Mouse (Mus musculus): ENCODE results near the gene Naa16. TPM values are rescaled to one million over a fixed set of nuclear protein-coding genes. Genes with fewer than 3 reads are reported as not detected.

The Naa16 gene
- polyA plus RNA-seq, 1 experiment from 2014 or later, result 45.9 TPM

- H3K4me2 ChIP-seq, result no peak overlapping the region
- no peak overlapping the region for H3K27ac ChIP-seq
- H3K4me1 ChIP-seq, result peaks cover 4% of the 10 kb centered on the region; the same call in 1 of the 2 replicates
- no peaks in the 10 kb centered on the region for H3K9me3 ChIP-seq
- WGBS, result 56% methylated on average over 5 of the region's 5 CpGs
- no peak for ATAC-seq (ENCODE audit: borderline replicate concordance, extremely low read depth, low FRiP score, low TSS enrichment)
- no peak overlapping the region for H3K9ac ChIP-seq
- no peaks in the 10 kb centered on the region for H3K36me3 ChIP-seq
- no peaks in the 10 kb centered on the region for H3K27me3 ChIP-seq
- no peak overlapping the region for H3K4me3 ChIP-seq
These were observed 82.7 kb downstream of the Naa16 start for GRCm38 (mm10) chr14:79307908-79308307.

DNA sequence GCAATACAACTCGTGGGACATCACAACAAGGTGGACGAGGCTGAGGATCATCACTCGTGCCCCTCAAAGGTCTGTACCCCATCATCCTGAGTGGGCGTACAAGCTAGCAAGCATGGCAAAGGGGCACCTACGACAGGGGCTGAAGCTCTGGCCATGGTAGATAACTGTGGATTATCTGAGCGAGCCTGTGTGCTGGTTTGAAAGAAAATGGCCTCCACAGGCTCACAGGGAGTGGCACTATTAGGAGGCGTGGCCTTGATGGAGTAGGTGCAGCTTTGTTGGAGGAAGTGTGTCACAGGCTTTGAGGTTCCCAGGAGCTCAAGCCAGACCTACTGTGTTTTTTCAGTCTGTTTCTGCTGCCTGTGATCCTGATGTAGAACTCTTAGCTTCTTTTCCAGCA lies 83.4 kb downstream of the Naa16 start:
- Histone ChIP-seq H3K9me3 (no peaks in the 10 kb centered on the region), H3K4me3 (no peak overlapping the region), H3K27me3 (no peaks in the 10 kb centered on the region; the same call in 1 of the 2 replicates), H3K27ac (no peak overlapping the region), H3K4me1 (no peaks in the 10 kb centered on the region), H3K36me3 (no peaks in the 10 kb centered on the region), H3K9ac (no peak overlapping the region), H3K4me2 (no peak overlapping the region)
- no peak for ATAC-seq (ENCODE audit: borderline replicate concordance, extremely low read depth, low FRiP score, low TSS enrichment)
- WGBS, result 85% methylated on average over 7 of the region's 7 CpGs

- no peaks in the 10 kb centered on the region for H3K36me3 ChIP-seq
- no peaks in the 10 kb centered on the region for H3K9me3 ChIP-seq
- ATAC-seq (ENCODE audit: borderline replicate concordance, extremely low read depth, low FRiP score, low TSS enrichment), result no peak
- WGBS, result 83% methylated on average over 6 of the region's 6 CpGs
- H3K4me3 ChIP-seq, result no peak overlapping the region
- H3K4me1 ChIP-seq, result peaks cover 11% of the 10 kb centered on the region
- H3K4me2 ChIP-seq, result no peak overlapping the region
- no peak overlapping the region for H3K9ac ChIP-seq
- H3K27me3 ChIP-seq, result no peaks in the 10 kb centered on the region; the same call in 1 of the 2 replicates
- H3K27ac ChIP-seq, result no peak overlapping the region
These were observed 85.6 kb downstream of the Naa16 start for GRCm38 (mm10) chr14:79304873-79305464.

- no peaks in the 10 kb centered on the region for H3K9me3 ChIP-seq
- H3K4me3 ChIP-seq, result no peak overlapping the region
- ATAC-seq (ENCODE audit: borderline replicate concordance, extremely low read depth, low FRiP score, low TSS enrichment), result no peak
- H3K4me2 ChIP-seq, result no peak overlapping the region
- no peaks in the 10 kb centered on the region for H3K36me3 ChIP-seq
- WGBS, result 77% methylated on average over 2 of the region's 2 CpGs
- H3K4me1 ChIP-seq, result peaks cover 18% of the 10 kb centered on the region
- no peak overlapping the region for H3K27ac ChIP-seq
- no peak overlapping the region for H3K9ac ChIP-seq
- H3K27me3 ChIP-seq, result peaks cover 8% of the 10 kb centered on the region; the same call in 1 of the 2 replicates
These were observed 87.4 kb downstream of the Naa16 start for GRCm38 (mm10) chr14:79303150-79303549.

DNA sequence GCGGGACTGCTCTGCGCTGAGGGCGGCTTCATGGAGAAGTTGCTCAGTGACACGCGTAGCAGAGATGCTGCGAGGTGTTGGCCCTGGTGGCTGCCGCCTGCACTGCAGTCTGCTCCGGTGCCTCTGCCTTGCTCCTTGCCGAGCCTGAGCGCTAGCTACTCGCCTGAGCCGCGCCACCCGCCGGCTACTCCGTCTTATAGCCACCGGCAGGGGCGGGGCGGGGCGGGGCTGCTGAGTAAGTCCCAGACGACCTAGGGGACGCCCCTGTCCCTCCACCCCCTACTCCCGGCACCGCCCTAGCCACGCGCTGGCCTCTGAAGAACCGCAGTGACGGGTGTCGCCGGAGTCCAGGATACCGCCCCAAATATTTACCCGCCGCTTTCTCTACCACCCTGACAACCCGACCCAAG lies 89.1 kb downstream of the Naa16 start, which contains the start of gene Rgcc:
TSS of gene Rgcc (minus strand) at position 180 of the 410 bp plus-strand sequence.
- Histone ChIP-seq H3K36me3 (no peaks in the 10 kb centered on the region), H3K9ac (peak within 1 kb of the TSS; percentile 67), H3K27me3 (peaks cover 8% of the 10 kb centered on the region; the same call in 1 of the 2 replicates), H3K4me2 (peak within 1 kb of the TSS; percentile 99), H3K27ac (no peak within 1 kb of the TSS; the same call in 1 of the 2 replicates), H3K9me3 (no peaks in the 10 kb centered on the region), H3K4me3 (peak within 1 kb of the TSS; percentile 67), H3K4me1 (peaks cover 23% of the 10 kb centered on the region)
- under 1% methylated on average over 31 of the region's 34 CpGs for WGBS
- ATAC-seq (ENCODE audit: borderline replicate concordance, extremely low read depth, low FRiP score, low TSS enrichment), result peak; percentile 96

DNA sequence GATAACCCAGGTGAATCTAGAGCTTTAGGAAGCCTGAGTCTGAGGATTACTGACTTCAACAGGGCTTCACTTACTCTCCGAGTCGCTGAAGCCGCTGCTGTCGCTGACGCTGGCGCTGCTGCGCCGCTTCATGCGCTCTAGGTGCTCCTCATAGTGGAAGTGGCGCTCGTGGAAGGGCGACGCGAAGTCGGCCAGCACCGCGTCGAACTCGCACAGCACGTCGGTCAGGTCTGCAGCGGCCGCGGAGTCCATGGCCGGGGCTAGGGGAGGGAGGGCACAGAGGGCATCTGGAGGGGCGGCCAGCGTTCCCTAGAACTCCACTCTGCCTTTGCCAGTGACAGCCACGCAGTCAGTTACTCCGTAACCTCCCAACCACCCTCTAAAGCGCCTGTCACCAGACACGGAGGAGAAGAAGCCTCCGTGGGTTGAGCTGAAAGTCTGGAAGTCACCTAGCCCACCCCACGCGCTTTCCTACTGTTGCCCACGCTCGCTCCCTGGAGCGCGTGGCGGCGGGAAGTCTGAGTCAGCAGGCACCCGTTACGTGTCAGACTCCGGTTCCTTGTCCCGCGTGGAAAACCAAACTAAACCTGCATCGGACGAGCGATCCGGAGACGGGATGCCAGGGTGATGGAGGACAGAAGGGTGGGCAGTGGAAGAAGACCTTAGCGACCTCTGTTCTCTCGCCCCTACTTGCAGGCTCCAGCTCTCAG lies 89.8 kb downstream of the Naa16 start:
- peak; percentile 12 for ATAC-seq (ENCODE audit: borderline replicate concordance, extremely low read depth, low FRiP score, low TSS enrichment)
- 1% methylated on average over 51 of the region's 52 CpGs for WGBS
- peak overlapping the region; percentile 99 for H3K4me2 ChIP-seq
- no peak overlapping the region; the same call in 1 of the 2 replicates for H3K27ac ChIP-seq
- peak overlapping the region; percentile 67 for H3K9ac ChIP-seq
- H3K4me1 ChIP-seq, result peaks cover 23% of the 10 kb centered on the region
- H3K36me3 ChIP-seq, result no peaks in the 10 kb centered on the region
- H3K4me3 ChIP-seq, result peak overlapping the region; percentile 67
- H3K9me3 ChIP-seq, result no peaks in the 10 kb centered on the region
- H3K27me3 ChIP-seq, result peaks cover 8% of the 10 kb centered on the region; the same call in 1 of the 2 replicates

- Histone ChIP-seq H3K9me3 (no peaks in the 10 kb centered on the region), H3K4me3 (peak overlapping the region; percentile 67), H3K27ac (peak overlapping the region; percentile 71), H3K27me3 (peaks cover 8% of the 10 kb centered on the region; the same call in 1 of the 2 replicates), H3K9ac (peak overlapping the region; percentile 67; the same call in 1 of the 2 replicates), H3K36me3 (no peaks in the 10 kb centered on the region), H3K4me2 (peak overlapping the region; percentile 99), H3K4me1 (peaks cover 23% of the 10 kb centered on the region)
- no peak for ATAC-seq (ENCODE audit: borderline replicate concordance, extremely low read depth, low FRiP score, low TSS enrichment)
- 17% methylated on average over 6 of the region's 6 CpGs for WGBS
These were observed 90.8 kb downstream of the Naa16 start for GRCm38 (mm10) chr14:79299796-79300195.

DNA sequence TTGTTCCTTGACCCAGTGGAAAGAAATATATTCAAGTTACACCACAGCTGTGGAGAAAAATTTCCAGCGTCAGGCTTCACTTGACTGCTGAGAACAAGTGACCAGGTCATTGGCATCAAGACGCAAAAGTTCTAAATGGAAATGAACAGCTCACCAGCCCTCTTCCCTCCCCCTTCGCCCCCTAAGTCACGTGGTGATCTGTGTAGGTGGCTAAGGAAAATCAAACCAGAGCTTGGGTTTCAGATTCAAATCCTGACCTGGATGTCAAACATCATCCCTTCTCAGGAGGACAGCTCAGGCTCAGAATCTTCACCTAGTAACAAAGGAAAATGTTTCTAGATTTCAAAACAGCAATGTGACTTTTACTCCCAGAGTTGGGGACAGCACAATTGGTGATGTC lies 91.3 kb downstream of the Naa16 start:
- H3K36me3 ChIP-seq, result no peaks in the 10 kb centered on the region
- H3K9me3 ChIP-seq, result no peaks in the 10 kb centered on the region
- H3K27me3 ChIP-seq, result peaks cover 8% of the 10 kb centered on the region; the same call in 1 of the 2 replicates
- no peak for ATAC-seq (ENCODE audit: borderline replicate concordance, extremely low read depth, low FRiP score, low TSS enrichment)
- WGBS, result 55% methylated on average over 4 of the region's 4 CpGs
- peak overlapping the region; percentile 38 for H3K4me2 ChIP-seq
- peaks cover 23% of the 10 kb centered on the region for H3K4me1 ChIP-seq
- H3K4me3 ChIP-seq, result peak overlapping the region; percentile 23
- no peak overlapping the region for H3K27ac ChIP-seq
- no peak overlapping the region for H3K9ac ChIP-seq

GRCm38 (mm10) chr14:79298314-79298992 lies 92.1 kb downstream of the Naa16 start:
- H3K4me3 ChIP-seq, result peak overlapping the region; percentile 23
- 50% methylated on average over 7 of the region's 7 CpGs for WGBS
- H3K36me3 ChIP-seq, result no peaks in the 10 kb centered on the region
- H3K27me3 ChIP-seq, result peaks cover 8% of the 10 kb centered on the region; the same call in 1 of the 2 replicates
- H3K9ac ChIP-seq, result no peak overlapping the region; the same call in 1 of the 2 replicates
- peaks cover 30% of the 10 kb centered on the region for H3K4me1 ChIP-seq
- H3K9me3 ChIP-seq, result no peaks in the 10 kb centered on the region
- H3K4me2 ChIP-seq, result peak overlapping the region; percentile 38
- no peak for ATAC-seq (ENCODE audit: borderline replicate concordance, extremely low read depth, low FRiP score, low TSS enrichment)
- H3K27ac ChIP-seq, result no peak overlapping the region

DNA sequence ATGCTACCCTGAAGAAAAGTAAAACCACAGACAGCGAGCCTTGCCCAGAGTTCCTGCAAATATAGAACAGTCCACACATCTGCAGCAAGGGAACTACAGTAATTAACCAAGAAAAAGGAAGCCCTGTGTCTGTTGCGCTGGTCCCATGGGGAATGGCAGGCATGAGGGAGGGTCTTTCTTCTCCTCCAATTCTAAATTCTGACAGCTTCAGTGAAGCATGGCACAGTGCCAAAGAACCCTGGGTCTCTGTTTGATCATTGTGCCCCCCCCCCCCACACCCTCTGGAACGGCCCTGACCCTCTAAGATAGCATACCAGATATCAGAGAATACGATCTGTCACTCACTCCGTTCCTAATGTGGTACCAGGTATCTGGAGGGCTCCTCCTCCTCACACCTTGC lies 93.7 kb downstream of the Naa16 start:
- Histone ChIP-seq H3K9me3 (no peaks in the 10 kb centered on the region), H3K4me3 (no peak overlapping the region), H3K9ac (no peak overlapping the region), H3K27me3 (peaks cover 8% of the 10 kb centered on the region; the same call in 1 of the 2 replicates), H3K4me2 (peak overlapping the region; percentile 31), H3K36me3 (no peaks in the 10 kb centered on the region), H3K4me1 (peaks cover 32% of the 10 kb centered on the region), H3K27ac (no peak overlapping the region)
- no peak for ATAC-seq (ENCODE audit: borderline replicate concordance, extremely low read depth, low FRiP score, low TSS enrichment)
- 38% methylated on average over 5 of the region's 5 CpGs for WGBS

GRCm38 (mm10) chr14:79296201-79296600 lies 94.4 kb downstream of the Naa16 start:
- 55% methylated on average over 7 of the region's 7 CpGs for WGBS
- Histone ChIP-seq H3K9me3 (no peaks in the 10 kb centered on the region), H3K27ac (no peak overlapping the region), H3K4me3 (no peak overlapping the region), H3K9ac (no peak overlapping the region), H3K36me3 (no peaks in the 10 kb centered on the region), H3K4me1 (peaks cover 29% of the 10 kb centered on the region), H3K4me2 (no peak overlapping the region), H3K27me3 (peaks cover 8% of the 10 kb centered on the region; the same call in 1 of the 2 replicates)
- ATAC-seq (ENCODE audit: borderline replicate concordance, extremely low read depth, low FRiP score, low TSS enrichment), result no peak

All from lung, embryonic 15.5 days (tissue).